Comparison of ENCODE assay signal across 18 mouse cellular contexts in the genomic region with DNA sequence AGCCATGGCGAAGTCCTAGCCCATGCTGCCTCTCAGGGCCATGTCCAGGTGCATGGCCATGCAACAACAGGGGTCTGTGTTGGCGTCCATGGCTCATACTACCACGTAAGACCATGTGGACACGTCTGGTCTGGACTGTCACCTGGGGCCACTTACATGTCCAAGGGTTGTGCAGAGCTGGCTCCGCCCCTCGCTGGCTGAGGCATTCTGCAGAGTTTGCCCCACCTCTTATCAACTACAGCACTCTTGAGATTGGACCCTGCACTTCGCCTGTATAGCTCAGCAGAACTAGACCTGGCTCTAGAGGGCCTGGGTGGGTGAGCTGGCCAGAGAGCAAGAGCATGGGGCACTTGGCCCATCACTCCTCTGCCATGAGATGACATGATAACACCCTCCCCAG.
DNase-seq lines count a peak whose midpoint lies in the region; ATAC-seq lines count a peak whose summit lies in the region.
"Had no signal": no experiment of that assay in that cellular context is flagged by ENCODE, and none has a peak within 500 bp of the region (broad histone marks: within the 10 kb centered on the region; RNA-seq: fewer than 3 reads in every experiment).

No protein-coding gene starts in this region.

- no peak overlapping the region for H3K9ac ChIP-seq in forebrain, embryonic 12.5 days
- no peak overlapping the region for H3K9ac ChIP-seq in forebrain, embryonic 16.5 days (replicated peaks; ENCODE audit: low read depth, low read length)
- H3K9ac ChIP-seq in kidney, embryonic 16.5 days (replicated peaks; ENCODE audit: low read length) = no peak overlapping the region
- no peak overlapping the region for H3K9ac ChIP-seq in kidney, embryonic 15.5 days
- H3K9ac ChIP-seq in midbrain, embryonic 13.5 days (replicated peaks) = no peak overlapping the region
- no peak overlapping the region for H3K9ac ChIP-seq in midbrain, embryonic 11.5 days (ENCODE audit: low read length)
- H3K9ac ChIP-seq: embryonic facial prominence, embryonic 15.5 days had no signal

- 92% methylated on average over 7 of the region's 7 CpGs for WGBS in forebrain, embryonic 12.5 days
- WGBS in forebrain, embryonic 16.5 days = 91% methylated on average over 7 of the region's 7 CpGs
- WGBS in kidney, embryonic 16.5 days = 94% methylated on average over 7 of the region's 7 CpGs
- 90% methylated on average over 7 of the region's 7 CpGs for WGBS in kidney, embryonic 15.5 days
- WGBS in midbrain, embryonic 13.5 days = 93% methylated on average over 7 of the region's 7 CpGs
- 92% methylated on average over 7 of the region's 7 CpGs for WGBS in midbrain, embryonic 11.5 days

- ATAC-seq in forebrain, embryonic 12.5 days (ENCODE audit: low FRiP score) = 0 out of 2 replicates have a peak, but pooled peaks have one; percentile 39
- ATAC-seq in forebrain, embryonic 16.5 days = no peak
- peak; percentile 42; the same call in 1 of the 2 replicates for ATAC-seq in kidney, embryonic 16.5 days (ENCODE audit: low FRiP score, low TSS enrichment)
- ATAC-seq in kidney, embryonic 15.5 days (replicated peaks; ENCODE audit: low FRiP score) = no peak
- peak; percentile 62; the same call in 1 of the 2 replicates for ATAC-seq in midbrain, embryonic 13.5 days
- ATAC-seq in midbrain, embryonic 11.5 days (ENCODE audit: low FRiP score) = no peak
- peak; percentile 26; the same call in 1 of the 2 replicates for ATAC-seq in neutrophil, adult 5-6 weeks (ENCODE audit: extremely low read depth, insufficient number of reproducible peaks, low FRiP score, poor library complexity, severe bottlenecking)

- H3K4me2 ChIP-seq in forebrain, embryonic 12.5 days = no peak overlapping the region
- H3K4me2 ChIP-seq in forebrain, embryonic 16.5 days (ENCODE audit: low read length) = no peak overlapping the region
- no peak overlapping the region for H3K4me2 ChIP-seq in kidney, embryonic 16.5 days (replicated peaks; ENCODE audit: low read depth, low read length)
- no peak overlapping the region for H3K4me2 ChIP-seq in kidney, embryonic 15.5 days
- no peak overlapping the region for H3K4me2 ChIP-seq in midbrain, embryonic 13.5 days (replicated peaks)
- no peak overlapping the region for H3K4me2 ChIP-seq in midbrain, embryonic 11.5 days
- H3K4me2 ChIP-seq: embryonic facial prominence, embryonic 15.5 days had no signal

- no peaks in the 10 kb centered on the region for H3K9me3 ChIP-seq in forebrain, embryonic 12.5 days
- H3K9me3 ChIP-seq in forebrain, embryonic 16.5 days (ENCODE audit: control insufficient read depth, low read length) = no peaks in the 10 kb centered on the region
- no peaks in the 10 kb centered on the region for H3K9me3 ChIP-seq in kidney, embryonic 16.5 days (ENCODE audit: low read length)
- no peaks in the 10 kb centered on the region for H3K9me3 ChIP-seq in kidney, embryonic 15.5 days (replicated peaks)
- no peaks in the 10 kb centered on the region for H3K9me3 ChIP-seq in midbrain, embryonic 13.5 days
- no peaks in the 10 kb centered on the region for H3K9me3 ChIP-seq in midbrain, embryonic 11.5 days (ENCODE audit: control insufficient read depth, low read length)
- H3K9me3 ChIP-seq: embryonic facial prominence, embryonic 15.5 days had no signal

- no peak for DNase-seq in midbrain, embryonic 11.5 days (ENCODE audit: low spot score, missing footprints)
- no peak for DNase-seq in layer of hippocampus, postnatal 14 days (ENCODE audit: low spot score in 2 of 2)
- DNase-seq: adrenal gland, postnatal 14 days; cerebellum, adult 9-10 months; heart, postnatal 14 days; kidney, adult 11 months; kidney, postnatal 4 days; layer of hippocampus, postnatal 36 days; left cerebral cortex, postnatal 4 days; lung, postnatal 14 days; retina, postnatal 1 day had no signal

- no peaks in the 10 kb centered on the region for H3K27me3 ChIP-seq in forebrain, embryonic 12.5 days
- no peaks in the 10 kb centered on the region for H3K27me3 ChIP-seq in forebrain, embryonic 16.5 days (replicated peaks; ENCODE audit: control insufficient read depth, insufficient read depth, low read length)
- no peaks in the 10 kb centered on the region for H3K27me3 ChIP-seq in kidney, embryonic 16.5 days (ENCODE audit: insufficient read depth, low read length)
- H3K27me3 ChIP-seq in kidney, embryonic 15.5 days = no peaks in the 10 kb centered on the region
- no peaks in the 10 kb centered on the region for H3K27me3 ChIP-seq in midbrain, embryonic 13.5 days
- H3K27me3 ChIP-seq in midbrain, embryonic 11.5 days (ENCODE audit: control insufficient read depth, insufficient read depth, low read length) = no peaks in the 10 kb centered on the region
- H3K27me3 ChIP-seq: embryonic facial prominence, embryonic 15.5 days had no signal

- H3K4me3 ChIP-seq in forebrain, embryonic 12.5 days (replicated peaks) = no peak overlapping the region
- no peak overlapping the region for H3K4me3 ChIP-seq in forebrain, embryonic 16.5 days (replicated peaks; ENCODE audit: low read length)
- no peak overlapping the region for H3K4me3 ChIP-seq in kidney, embryonic 16.5 days (ENCODE audit: low read length)
- no peak overlapping the region for H3K4me3 ChIP-seq in kidney, embryonic 15.5 days (replicated peaks)
- no peak overlapping the region for H3K4me3 ChIP-seq in midbrain, embryonic 13.5 days (replicated peaks)
- no peak overlapping the region for H3K4me3 ChIP-seq in midbrain, embryonic 11.5 days (ENCODE audit: low read depth, low read length)
- H3K4me3 ChIP-seq: embryonic facial prominence, embryonic 15.5 days had no signal

- no peak overlapping the region for H3K27ac ChIP-seq in forebrain, embryonic 12.5 days
- no peak overlapping the region for H3K27ac ChIP-seq in forebrain, embryonic 16.5 days (ENCODE audit: low read length)
- H3K27ac ChIP-seq in kidney, embryonic 16.5 days (ENCODE audit: low read length) = no peak overlapping the region
- H3K27ac ChIP-seq in kidney, embryonic 15.5 days = no peak overlapping the region
- H3K27ac ChIP-seq in midbrain, embryonic 13.5 days = no peak overlapping the region
- H3K27ac ChIP-seq in midbrain, embryonic 11.5 days (ENCODE audit: low read depth, low read length) = no peak overlapping the region
- H3K27ac ChIP-seq: embryonic facial prominence, embryonic 15.5 days had no signal

- H3K36me3 ChIP-seq in forebrain, embryonic 12.5 days (replicated peaks) = no peaks in the 10 kb centered on the region
- H3K36me3 ChIP-seq in forebrain, embryonic 16.5 days (ENCODE audit: control insufficient read depth, insufficient read depth) = no peaks in the 10 kb centered on the region
- H3K36me3 ChIP-seq in kidney, embryonic 16.5 days (ENCODE audit: insufficient read depth, low read length) = no peaks in the 10 kb centered on the region
- no peaks in the 10 kb centered on the region for H3K36me3 ChIP-seq in kidney, embryonic 15.5 days
- H3K36me3 ChIP-seq in midbrain, embryonic 13.5 days = no peaks in the 10 kb centered on the region
- no peaks in the 10 kb centered on the region for H3K36me3 ChIP-seq in midbrain, embryonic 11.5 days (ENCODE audit: control insufficient read depth, insufficient read depth, low read length)
- H3K36me3 ChIP-seq: embryonic facial prominence, embryonic 15.5 days had no signal

- H3K4me1 ChIP-seq in forebrain, embryonic 12.5 days = no peaks in the 10 kb centered on the region
- H3K4me1 ChIP-seq in forebrain, embryonic 16.5 days (replicated peaks; ENCODE audit: control insufficient read depth, insufficient read depth, low read length) = no peaks in the 10 kb centered on the region
- H3K4me1 ChIP-seq in kidney, embryonic 16.5 days (ENCODE audit: insufficient read depth, low read length) = no peaks in the 10 kb centered on the region
- no peaks in the 10 kb centered on the region for H3K4me1 ChIP-seq in kidney, embryonic 15.5 days
- no peaks in the 10 kb centered on the region for H3K4me1 ChIP-seq in midbrain, embryonic 13.5 days (replicated peaks)
- no peaks in the 10 kb centered on the region for H3K4me1 ChIP-seq in midbrain, embryonic 11.5 days (ENCODE audit: control insufficient read depth, insufficient read depth, low read length)

Comparison
In these comparisons a context has a peak if more than half of its experiments do, and no peak if none do; other contexts are left out.
1. ATAC-seq: peak in forebrain, embryonic 12.5 days (single experiment), kidney, embryonic 16.5 days (single experiment), midbrain, embryonic 13.5 days (single experiment) and neutrophil, adult 5-6 weeks (single experiment); none in forebrain, embryonic 16.5 days (single experiment), kidney, embryonic 15.5 days (single experiment) and midbrain, embryonic 11.5 days (single experiment).